Mouse (Mus musculus): ENCODE results near the gene Borcs5. TPM values are rescaled to one million over a fixed set of nuclear protein-coding genes. Genes with fewer than 3 reads are reported as not detected.
A peak's percentile ranks its signal among the peaks of the same experiment; 100 is the strongest.

Borcs5 gene
- polyA plus RNA-seq, 1 experiment from 2014 or later, result 47.5 TPM

DNA sequence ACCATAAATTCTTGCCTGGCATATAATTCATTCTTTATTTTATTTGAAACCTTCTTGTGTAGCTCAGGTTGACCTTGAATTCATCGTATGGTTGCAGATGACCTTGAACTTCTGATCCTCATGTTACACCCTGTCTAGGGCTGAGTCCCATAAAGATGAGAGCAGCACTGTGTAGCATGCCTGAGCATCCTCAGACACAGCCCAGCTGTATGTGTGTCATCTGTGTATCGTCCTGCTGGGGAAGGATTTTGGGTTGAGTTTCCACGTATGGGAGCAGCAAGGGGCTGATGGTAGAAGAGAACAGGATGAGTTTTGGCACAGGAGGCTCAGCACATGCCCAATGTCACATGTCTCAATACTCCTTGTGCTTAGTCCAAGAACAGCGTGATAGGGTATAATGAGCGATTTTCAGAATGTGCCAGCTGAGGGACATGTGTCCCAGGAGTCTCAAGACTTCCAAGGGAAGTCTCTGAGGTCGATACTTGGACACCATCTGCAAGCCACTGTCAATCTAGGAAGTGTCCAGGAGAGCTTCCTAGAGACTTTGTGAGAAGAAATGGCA is 45.1 kb downstream of the Borcs5 start:
- Histone ChIP-seq H3K9ac (no peak overlapping the region), H3K27me3 (no peaks in the 10 kb centered on the region), H3K9me3 (no peaks in the 10 kb centered on the region), H3K4me3 (no peak overlapping the region), H3K36me3 (no peaks in the 10 kb centered on the region), H3K4me2 (no peak overlapping the region), H3K27ac (replicated peaks) (no peak overlapping the region), H3K4me1 (replicated peaks) (peaks cover 4% of the 10 kb centered on the region; the same call in 1 of the 2 replicates)
- ATAC-seq (ENCODE audit: low read depth), result no peak
- 82% methylated on average over 6 of the region's 6 CpGs for WGBS

- no peak for ATAC-seq (ENCODE audit: low read depth)
- no peaks in the 10 kb centered on the region for H3K9me3 ChIP-seq
- no peaks in the 10 kb centered on the region for H3K27me3 ChIP-seq
- no peak overlapping the region for H3K4me3 ChIP-seq
- no peak overlapping the region for H3K4me2 ChIP-seq
- WGBS, result 60% methylated on average over 2 of the region's 2 CpGs
- no peak overlapping the region for H3K9ac ChIP-seq
- H3K27ac ChIP-seq (replicated peaks), result no peak overlapping the region
- H3K4me1 ChIP-seq (replicated peaks), result peaks cover 4% of the 10 kb centered on the region; the same call in 1 of the 2 replicates
- H3K36me3 ChIP-seq, result no peaks in the 10 kb centered on the region
These were observed 45.7 kb downstream of the Borcs5 start for GRCm38 (mm10) chr6:134685040-134685439.

DNA sequence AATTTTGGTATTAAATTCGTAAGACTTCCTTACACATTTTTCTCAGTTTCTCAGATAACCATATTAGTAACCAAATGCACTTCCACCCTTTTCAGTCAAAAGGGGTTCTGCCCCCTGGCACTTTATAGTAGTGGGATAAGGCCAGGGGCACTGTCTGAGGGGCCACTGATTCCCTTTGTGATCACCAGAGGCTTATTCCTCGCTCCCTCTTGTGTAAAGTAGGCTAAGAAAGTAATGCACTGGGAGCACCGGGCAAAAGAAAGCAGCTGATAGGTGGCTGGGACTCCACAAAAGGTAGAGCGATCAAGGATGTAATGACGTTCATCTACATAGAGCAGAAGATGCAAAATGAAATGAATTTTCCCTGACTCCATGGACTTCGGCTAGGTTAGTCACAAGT is 46.2 kb downstream of the Borcs5 start:
- Histone ChIP-seq H3K4me3 (no peak overlapping the region), H3K27ac (replicated peaks) (no peak overlapping the region), H3K9me3 (no peaks in the 10 kb centered on the region), H3K4me2 (no peak overlapping the region), H3K4me1 (replicated peaks) (peaks cover 4% of the 10 kb centered on the region; the same call in 1 of the 2 replicates), H3K36me3 (no peaks in the 10 kb centered on the region), H3K27me3 (no peaks in the 10 kb centered on the region), H3K9ac (no peak overlapping the region)
- no peak for ATAC-seq (ENCODE audit: low read depth)
- WGBS, result 87% methylated on average over 6 of the region's 6 CpGs

DNA sequence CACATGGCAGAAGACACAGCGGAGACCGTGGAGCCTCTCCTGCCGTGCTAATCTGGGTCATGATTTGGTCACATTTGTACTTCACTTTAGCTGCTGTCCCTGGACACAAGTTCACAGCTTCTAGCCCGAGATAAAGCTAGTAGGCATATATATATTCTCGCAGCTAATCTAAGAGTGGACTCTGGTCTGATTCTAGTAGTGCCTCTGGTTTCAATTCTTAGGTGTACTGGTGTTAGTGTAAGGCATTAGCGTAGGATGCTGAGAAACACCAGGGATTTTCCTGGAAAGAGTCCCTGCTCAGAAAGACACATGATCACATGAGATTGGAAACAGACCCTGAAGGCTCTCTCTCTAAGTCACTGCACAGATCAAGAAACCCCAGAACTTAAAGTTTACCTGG is 55.2 kb downstream of the Borcs5 start:
- H3K4me3 ChIP-seq, result no peak overlapping the region
- H3K4me2 ChIP-seq, result no peak overlapping the region
- no peaks in the 10 kb centered on the region for H3K9me3 ChIP-seq
- no peaks in the 10 kb centered on the region for H3K4me1 ChIP-seq (replicated peaks)
- H3K27me3 ChIP-seq, result no peaks in the 10 kb centered on the region
- H3K27ac ChIP-seq (replicated peaks), result no peak overlapping the region
- 92% methylated on average over 6 of the region's 6 CpGs for WGBS
- ATAC-seq (ENCODE audit: low read depth), result no peak
- peaks cover 10% of the 10 kb centered on the region; the same call in 1 of the 2 replicates for H3K36me3 ChIP-seq
- H3K9ac ChIP-seq, result no peak overlapping the region

GRCm38 (mm10) chr6:134694988-134695387 is 55.7 kb downstream of the Borcs5 start:
- Histone ChIP-seq H3K9ac (no peak overlapping the region), H3K4me1 (replicated peaks) (no peaks in the 10 kb centered on the region), H3K27ac (replicated peaks) (no peak overlapping the region), H3K4me2 (no peak overlapping the region), H3K4me3 (no peak overlapping the region), H3K36me3 (peaks cover 10% of the 10 kb centered on the region; the same call in 1 of the 2 replicates), H3K27me3 (no peaks in the 10 kb centered on the region), H3K9me3 (no peaks in the 10 kb centered on the region)
- WGBS, result 98% methylated on average over 3 of the region's 3 CpGs
- no peak for ATAC-seq (ENCODE audit: low read depth)

GRCm38 (mm10) chr6:134695625-134696024 is 56.3 kb downstream of the Borcs5 start:
- no peak overlapping the region for H3K9ac ChIP-seq
- H3K4me1 ChIP-seq (replicated peaks), result no peaks in the 10 kb centered on the region; the same call in 1 of the 2 replicates
- no peak overlapping the region for H3K4me2 ChIP-seq
- H3K9me3 ChIP-seq, result no peaks in the 10 kb centered on the region
- no peak overlapping the region for H3K27ac ChIP-seq (replicated peaks)
- peaks cover 10% of the 10 kb centered on the region; the same call in 1 of the 2 replicates for H3K36me3 ChIP-seq
- WGBS, result 85% methylated on average over 3 of the region's 3 CpGs
- H3K27me3 ChIP-seq, result no peaks in the 10 kb centered on the region
- ATAC-seq (ENCODE audit: low read depth), result no peak
- no peak overlapping the region for H3K4me3 ChIP-seq

DNA sequence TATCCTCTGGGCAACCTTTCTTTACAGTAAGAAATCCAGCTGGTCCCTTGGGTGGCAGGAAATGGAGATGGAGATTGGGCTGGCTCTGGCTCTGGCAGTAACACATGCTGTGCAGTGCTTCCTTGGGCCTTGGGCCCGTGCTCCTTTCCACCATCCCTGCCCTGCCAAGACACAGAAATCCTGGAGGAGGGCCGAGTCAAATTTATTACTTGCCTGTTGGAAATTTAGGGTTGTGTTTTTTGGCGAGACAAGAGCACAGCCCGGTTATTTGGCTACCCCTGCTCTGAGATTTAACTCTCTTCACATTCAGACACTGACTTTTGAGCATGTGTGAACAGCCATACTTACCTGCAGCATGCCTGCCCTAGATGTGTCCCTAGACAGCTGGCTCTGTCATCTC is 56.8 kb downstream of the Borcs5 start:
- Histone ChIP-seq H3K9me3 (no peaks in the 10 kb centered on the region), H3K27ac (replicated peaks) (no peak overlapping the region), H3K36me3 (peaks cover 10% of the 10 kb centered on the region; the same call in 1 of the 2 replicates), H3K4me1 (replicated peaks) (peaks cover 4% of the 10 kb centered on the region; the same call in 1 of the 2 replicates), H3K27me3 (no peaks in the 10 kb centered on the region), H3K4me3 (no peak overlapping the region), H3K4me2 (no peak overlapping the region), H3K9ac (no peak overlapping the region)
- ATAC-seq (ENCODE audit: low read depth), result no peak
- 69% methylated on average over 4 of the region's 4 CpGs for WGBS

- no peak overlapping the region for H3K27ac ChIP-seq (replicated peaks)
- ATAC-seq (ENCODE audit: low read depth), result no peak
- no peak overlapping the region for H3K9ac ChIP-seq
- H3K27me3 ChIP-seq, result no peaks in the 10 kb centered on the region
- H3K4me1 ChIP-seq (replicated peaks), result peaks cover 4% of the 10 kb centered on the region; the same call in 1 of the 2 replicates
- H3K4me2 ChIP-seq, result no peak overlapping the region
- WGBS, result 82% methylated on average over 2 of the region's 2 CpGs
- no peak overlapping the region for H3K4me3 ChIP-seq
- peaks cover 10% of the 10 kb centered on the region; the same call in 1 of the 2 replicates for H3K36me3 ChIP-seq
- no peaks in the 10 kb centered on the region for H3K9me3 ChIP-seq
These were observed 57.2 kb downstream of the Borcs5 start for GRCm38 (mm10) chr6:134696554-134696953.

- 87% methylated on average over 5 of the region's 5 CpGs for WGBS
- H3K4me3 ChIP-seq, result no peak overlapping the region
- H3K36me3 ChIP-seq, result peaks cover 10% of the 10 kb centered on the region; the same call in 1 of the 2 replicates
- H3K27ac ChIP-seq (replicated peaks), result no peak overlapping the region
- H3K9ac ChIP-seq, result no peak overlapping the region
- no peaks in the 10 kb centered on the region for H3K9me3 ChIP-seq
- no peaks in the 10 kb centered on the region for H3K27me3 ChIP-seq
- peaks cover 4% of the 10 kb centered on the region; the same call in 1 of the 2 replicates for H3K4me1 ChIP-seq (replicated peaks)
- ATAC-seq (ENCODE audit: low read depth), result no peak
- no peak overlapping the region for H3K4me2 ChIP-seq
These were observed 58.9 kb downstream of the Borcs5 start for GRCm38 (mm10) chr6:134698243-134698642.

GRCm38 (mm10) chr6:134700451-134701210 is 61.3 kb downstream of the Borcs5 start:
- H3K36me3 ChIP-seq, result peaks cover 10% of the 10 kb centered on the region; the same call in 1 of the 2 replicates
- H3K9me3 ChIP-seq, result no peaks in the 10 kb centered on the region
- no peaks in the 10 kb centered on the region for H3K27me3 ChIP-seq
- no peak overlapping the region for H3K4me3 ChIP-seq
- H3K4me2 ChIP-seq, result no peak overlapping the region
- no peak; the same call in 1 of the 2 replicates for ATAC-seq (ENCODE audit: low read depth)
- H3K9ac ChIP-seq, result no peak overlapping the region
- 0 out of 2 replicates have a peak overlapping the region, but pooled peaks have one; percentile 18 for H3K27ac ChIP-seq (replicated peaks)
- 44% methylated on average over 8 of the region's 8 CpGs for WGBS
- peaks cover 4% of the 10 kb centered on the region; the same call in 1 of the 2 replicates for H3K4me1 ChIP-seq (replicated peaks)

DNA sequence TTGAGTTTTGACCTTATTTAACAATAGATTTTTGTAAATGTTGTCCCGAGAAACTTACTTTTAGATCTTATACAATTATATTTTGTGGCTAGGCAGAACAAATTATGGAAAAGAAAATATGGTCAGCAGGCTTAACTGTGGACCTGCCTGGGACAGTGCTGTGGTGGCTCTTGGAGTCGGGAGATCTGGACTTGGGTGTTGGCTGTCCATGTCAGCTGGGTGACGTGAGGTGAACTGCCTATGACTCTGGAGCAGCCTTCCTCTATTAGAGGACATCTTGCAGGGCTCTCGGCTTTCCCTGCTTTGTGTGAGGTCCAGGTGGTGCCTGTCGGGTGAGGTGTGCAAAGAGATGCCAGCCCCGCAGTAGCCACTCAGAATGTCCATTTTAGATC is 61.9 kb downstream of the Borcs5 start:
- Histone ChIP-seq H3K9ac (no peak overlapping the region), H3K27ac (replicated peaks) (no peak overlapping the region), H3K27me3 (no peaks in the 10 kb centered on the region), H3K9me3 (no peaks in the 10 kb centered on the region), H3K4me3 (no peak overlapping the region), H3K36me3 (peaks cover 10% of the 10 kb centered on the region; the same call in 1 of the 2 replicates), H3K4me1 (replicated peaks) (peaks cover 4% of the 10 kb centered on the region; the same call in 1 of the 2 replicates), H3K4me2 (no peak overlapping the region)
- ATAC-seq (ENCODE audit: low read depth), result no peak; the same call in 1 of the 2 replicates
- WGBS, result 95% methylated on average over 6 of the region's 6 CpGs

DNA sequence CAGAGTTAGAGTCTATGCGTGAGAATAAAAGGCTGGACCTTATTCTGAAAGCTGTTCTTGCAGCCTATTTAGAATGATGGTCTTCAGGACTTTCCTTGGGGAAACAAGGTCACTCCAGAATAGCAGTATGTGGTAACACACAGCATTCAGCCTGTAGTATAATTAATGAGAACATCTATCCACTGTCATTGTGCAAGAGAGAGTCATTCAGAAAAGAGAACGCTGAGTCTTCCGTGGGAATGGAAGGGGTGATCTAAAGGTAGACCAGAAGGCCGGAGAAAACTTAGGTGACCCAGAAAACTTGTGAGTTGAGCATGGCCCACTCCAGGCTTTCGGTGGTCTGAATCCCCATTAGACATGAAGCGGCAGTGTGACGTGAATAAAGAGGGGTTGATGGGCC is 62.9 kb downstream of the Borcs5 start:
- Histone ChIP-seq H3K9me3 (no peaks in the 10 kb centered on the region), H3K36me3 (peaks cover 10% of the 10 kb centered on the region; the same call in 1 of the 2 replicates), H3K9ac (no peak overlapping the region), H3K27me3 (no peaks in the 10 kb centered on the region), H3K4me1 (replicated peaks) (peaks cover 4% of the 10 kb centered on the region; the same call in 1 of the 2 replicates), H3K4me2 (no peak overlapping the region), H3K4me3 (no peak overlapping the region), H3K27ac (replicated peaks) (no peak overlapping the region)
- 96% methylated on average over 7 of the region's 7 CpGs for WGBS
- no peak for ATAC-seq (ENCODE audit: low read depth)
